Mouse (Mus musculus): ENCODE results near the gene Wrap73. TPM values are rescaled to one million over a fixed set of nuclear protein-coding genes. Genes with fewer than 3 reads are reported as not detected.

Gene Wrap73
- polyA plus RNA-seq, 1 experiment from 2014 or later = 48.5 TPM

GRCm38 (mm10) chr4:154140213-154141008 lies 1.8 kb upstream of the Wrap73 start:
- H3K9me3 ChIP-seq = no peaks in the 10 kb centered on the region
- peaks cover 64% of the 10 kb centered on the region for H3K27me3 ChIP-seq
- peak overlapping the region; percentile 89 for H3K4me2 ChIP-seq
- no peak for ATAC-seq (ENCODE audit: insufficient number of reproducible peaks, insufficient read depth, low FRiP score, low TSS enrichment, low read depth)
- H3K4me3 ChIP-seq (replicated peaks) = peak overlapping the region; percentile 53
- no peak overlapping the region for H3K27ac ChIP-seq
- peaks cover 4% of the 10 kb centered on the region; the same call in 1 of the 2 replicates for H3K36me3 ChIP-seq
- WGBS = 2% methylated on average over 46 of the region's 46 CpGs
- H3K4me1 ChIP-seq (replicated peaks) = peaks cover 27% of the 10 kb centered on the region
- H3K9ac ChIP-seq (replicated peaks) = peak overlapping the region; percentile 62

GRCm38 (mm10) chr4:154141009-154141867 lies 934 bp upstream of the Wrap73 start:
- peaks cover 56% of the 10 kb centered on the region for H3K27me3 ChIP-seq
- peak overlapping the region; percentile 89; the same call in 1 of the 2 replicates for H3K4me2 ChIP-seq
- H3K27ac ChIP-seq = no peak overlapping the region

GRCm38 (mm10) chr4:154144712-154145111 lies 2.5 kb downstream of the Wrap73 start:
- peaks cover 40% of the 10 kb centered on the region for H3K36me3 ChIP-seq
- WGBS = 87% methylated on average over 3 of the region's 3 CpGs
- H3K9me3 ChIP-seq = no peaks in the 10 kb centered on the region
- peaks cover 21% of the 10 kb centered on the region for H3K4me1 ChIP-seq (replicated peaks)
- H3K4me2 ChIP-seq = no peak overlapping the region
- H3K27ac ChIP-seq = no peak overlapping the region
- H3K9ac ChIP-seq (replicated peaks) = no peak overlapping the region
- H3K4me3 ChIP-seq (replicated peaks) = no peak overlapping the region
- H3K27me3 ChIP-seq = peaks cover 21% of the 10 kb centered on the region
- ATAC-seq (ENCODE audit: insufficient number of reproducible peaks, insufficient read depth, low FRiP score, low TSS enrichment, low read depth) = no peak

More at GRCm38 (mm10) chr4:154141009-154141867, 934 bp upstream of the Wrap73 start:
- peaks cover 9% of the 10 kb centered on the region for H3K36me3 ChIP-seq
- peak overlapping the region; percentile 5; the same call in 1 of the 2 replicates for H3K4me3 ChIP-seq (replicated peaks)
- no peak overlapping the region for H3K9ac ChIP-seq (replicated peaks)
- H3K4me1 ChIP-seq (replicated peaks) = peaks cover 27% of the 10 kb centered on the region
- WGBS = 2% methylated on average over 42 of the region's 42 CpGs
- no peaks in the 10 kb centered on the region for H3K9me3 ChIP-seq
- ATAC-seq (ENCODE audit: insufficient number of reproducible peaks, insufficient read depth, low FRiP score, low TSS enrichment, low read depth) = no peak

GRCm38 (mm10) chr4:154146342-154146741 lies 4.2 kb downstream of the Wrap73 start:
- no peak overlapping the region for H3K27ac ChIP-seq
- H3K4me2 ChIP-seq = no peak overlapping the region
- H3K4me1 ChIP-seq (replicated peaks) = peaks cover 14% of the 10 kb centered on the region
- peaks cover 5% of the 10 kb centered on the region for H3K27me3 ChIP-seq
- no peak for ATAC-seq (ENCODE audit: insufficient number of reproducible peaks, insufficient read depth, low FRiP score, low TSS enrichment, low read depth)
- H3K36me3 ChIP-seq = peaks cover 56% of the 10 kb centered on the region
- no peaks in the 10 kb centered on the region for H3K9me3 ChIP-seq
- H3K4me3 ChIP-seq (replicated peaks) = no peak overlapping the region
- no peak overlapping the region for H3K9ac ChIP-seq (replicated peaks)
- WGBS = 79% methylated on average over 10 of the region's 10 CpGs

GRCm38 (mm10) chr4:154154104-154154503 lies 11.9 kb downstream of the Wrap73 start:
- Histone ChIP-seq H3K36me3 (peaks cover 94% of the 10 kb centered on the region), H3K4me2 (no peak overlapping the region), H3K9ac (replicated peaks) (no peak overlapping the region), H3K4me3 (replicated peaks) (no peak overlapping the region), H3K27ac (no peak overlapping the region), H3K4me1 (replicated peaks) (peaks cover 5% of the 10 kb centered on the region), H3K9me3 (no peaks in the 10 kb centered on the region), H3K27me3 (no peaks in the 10 kb centered on the region)
- no peak for ATAC-seq (ENCODE audit: insufficient number of reproducible peaks, insufficient read depth, low FRiP score, low TSS enrichment, low read depth)
- 78% methylated on average over 11 of the region's 11 CpGs for WGBS

- no peak for ATAC-seq (ENCODE audit: insufficient number of reproducible peaks, insufficient read depth, low FRiP score, low TSS enrichment, low read depth)
- H3K36me3 ChIP-seq = peaks cover 77% of the 10 kb centered on the region
- H3K4me1 ChIP-seq (replicated peaks) = peaks cover 15% of the 10 kb centered on the region
- no peaks in the 10 kb centered on the region for H3K9me3 ChIP-seq
- H3K9ac ChIP-seq (replicated peaks) = no peak overlapping the region
- H3K27me3 ChIP-seq = no peaks in the 10 kb centered on the region
- whole genome bisulfite sequencing = 89% methylated on average over 7 of the region's 7 CpGs
- no peak overlapping the region for H3K27ac ChIP-seq
- H3K4me2 ChIP-seq = no peak overlapping the region
- H3K4me3 ChIP-seq (replicated peaks) = no peak overlapping the region
Observed at GRCm38 (mm10) chr4:154156050-154156449, 13.9 kb downstream of the Wrap73 start.

GRCm38 (mm10) chr4:154157970-154158662 lies 15.9 kb downstream of the Wrap73 start:
- 93% methylated on average over 14 of the region's 14 CpGs for WGBS
- Histone ChIP-seq H3K4me1 (replicated peaks) (peaks cover 22% of the 10 kb centered on the region), H3K36me3 (peaks cover 56% of the 10 kb centered on the region), H3K4me3 (replicated peaks) (no peak overlapping the region), H3K9me3 (no peaks in the 10 kb centered on the region), H3K27ac (no peak overlapping the region), H3K27me3 (no peaks in the 10 kb centered on the region), H3K4me2 (no peak overlapping the region), H3K9ac (replicated peaks) (no peak overlapping the region)
- ATAC-seq (ENCODE audit: insufficient number of reproducible peaks, insufficient read depth, low FRiP score, low TSS enrichment, low read depth) = no peak

GRCm38 (mm10) chr4:154159002-154159401 lies 16.8 kb downstream of the Wrap73 start:
- H3K36me3 ChIP-seq = peaks cover 50% of the 10 kb centered on the region
- H3K4me2 ChIP-seq = peak overlapping the region; percentile 87
- no peaks in the 10 kb centered on the region for H3K27me3 ChIP-seq
- H3K9me3 ChIP-seq = no peaks in the 10 kb centered on the region
- no peak overlapping the region for H3K9ac ChIP-seq (replicated peaks)
- ATAC-seq (ENCODE audit: insufficient number of reproducible peaks, insufficient read depth, low FRiP score, low TSS enrichment, low read depth) = 0 out of 2 replicates have a peak, but pooled peaks have one; percentile 2
- peaks cover 27% of the 10 kb centered on the region for H3K4me1 ChIP-seq (replicated peaks)
- H3K27ac ChIP-seq = no peak overlapping the region
- WGBS = 22% methylated on average over 6 of the region's 6 CpGs
- H3K4me3 ChIP-seq (replicated peaks) = no peak overlapping the region

- H3K9ac ChIP-seq (replicated peaks) = peak overlapping the region; percentile 74
- peak; percentile 46 for ATAC-seq (ENCODE audit: insufficient number of reproducible peaks, insufficient read depth, low FRiP score, low TSS enrichment, low read depth)
Observed at GRCm38 (mm10) chr4:154159961-154160537, 17.9 kb downstream of the Wrap73 start.

GRCm38 (mm10) chr4:154160538-154161390 lies 18.6 kb downstream of the Wrap73 start, which contains the start of gene Tprgl:
Gene Tprgl (minus strand): TSS chr4:154160666.
- no peaks in the 10 kb centered on the region for H3K9me3 ChIP-seq
- peak within 1 kb of the TSS; percentile 95 for H3K4me3 ChIP-seq (replicated peaks)
- no peaks in the 10 kb centered on the region for H3K27me3 ChIP-seq
- WGBS = under 1% methylated on average over 75 of the region's 75 CpGs
- H3K4me2 ChIP-seq = peak within 1 kb of the TSS; percentile 90
- peak within 1 kb of the TSS; percentile 62; the same call in 1 of the 2 replicates for H3K27ac ChIP-seq
- peaks cover 27% of the 10 kb centered on the region for H3K4me1 ChIP-seq (replicated peaks)
- H3K9ac ChIP-seq (replicated peaks) = peak within 1 kb of the TSS; percentile 74
- peaks cover 33% of the 10 kb centered on the region for H3K36me3 ChIP-seq
- peak; percentile 95 for ATAC-seq (ENCODE audit: insufficient number of reproducible peaks, insufficient read depth, low FRiP score, low TSS enrichment, low read depth)

More at GRCm38 (mm10) chr4:154159961-154160537, 17.9 kb downstream of the Wrap73 start:
- H3K27ac ChIP-seq = peak overlapping the region; percentile 62; the same call in 1 of the 2 replicates
- H3K4me1 ChIP-seq (replicated peaks) = peaks cover 27% of the 10 kb centered on the region
- H3K36me3 ChIP-seq = peaks cover 40% of the 10 kb centered on the region
- no peaks in the 10 kb centered on the region for H3K27me3 ChIP-seq
- WGBS = 4% methylated on average over 47 of the region's 47 CpGs
- H3K9me3 ChIP-seq = no peaks in the 10 kb centered on the region
- H3K4me3 ChIP-seq (replicated peaks) = peak overlapping the region; percentile 95
- H3K4me2 ChIP-seq = peak overlapping the region; percentile 87
